Mouse (Mus musculus): ENCODE results near the gene Radil. TPM values are rescaled to one million over a fixed set of nuclear protein-coding genes. Genes with fewer than 3 reads are reported as not detected.
A peak's percentile ranks its signal among the peaks of the same experiment; 100 is the strongest.

The Radil gene
- total RNA-seq, 2 experiments from 2014 or later, result not detected

DNA sequence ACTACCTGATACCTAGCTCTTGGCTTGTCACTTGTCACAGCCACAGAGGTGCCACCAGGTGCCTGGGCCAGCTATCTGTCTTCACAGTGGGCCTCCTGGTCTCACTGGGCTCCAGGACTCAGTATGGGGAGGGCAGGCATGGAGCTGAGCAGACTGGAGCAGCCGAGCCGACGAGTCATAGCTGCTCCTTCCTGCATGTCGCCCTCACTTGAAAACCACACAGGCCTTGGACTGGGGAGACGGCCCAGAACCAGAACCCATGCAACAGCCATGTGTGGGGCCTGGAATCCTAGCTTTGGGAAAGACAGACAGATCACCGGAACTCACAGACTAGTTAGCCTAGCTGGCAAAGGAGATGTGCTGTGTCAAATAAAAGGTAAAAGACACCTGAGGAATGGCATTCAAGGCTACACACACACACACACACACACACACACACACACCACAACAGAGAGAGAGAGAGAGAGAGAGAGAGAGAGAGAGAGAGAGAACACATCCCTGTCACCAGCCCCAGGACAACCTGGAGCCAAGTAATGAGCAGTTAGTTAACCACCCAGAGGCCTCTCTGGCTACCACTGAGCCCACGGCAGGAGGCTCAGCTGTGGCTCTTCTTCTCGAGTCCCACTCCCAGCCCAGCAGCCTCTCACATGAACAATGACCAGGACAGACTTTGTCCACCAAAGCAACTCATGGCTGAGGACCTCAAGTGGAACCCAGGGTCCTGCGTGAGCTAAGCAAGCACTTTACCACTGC lies 60.8 kb downstream of the Radil start:
- no peak for ATAC-seq (replicated peaks; ENCODE audit: poor library complexity)

DNA sequence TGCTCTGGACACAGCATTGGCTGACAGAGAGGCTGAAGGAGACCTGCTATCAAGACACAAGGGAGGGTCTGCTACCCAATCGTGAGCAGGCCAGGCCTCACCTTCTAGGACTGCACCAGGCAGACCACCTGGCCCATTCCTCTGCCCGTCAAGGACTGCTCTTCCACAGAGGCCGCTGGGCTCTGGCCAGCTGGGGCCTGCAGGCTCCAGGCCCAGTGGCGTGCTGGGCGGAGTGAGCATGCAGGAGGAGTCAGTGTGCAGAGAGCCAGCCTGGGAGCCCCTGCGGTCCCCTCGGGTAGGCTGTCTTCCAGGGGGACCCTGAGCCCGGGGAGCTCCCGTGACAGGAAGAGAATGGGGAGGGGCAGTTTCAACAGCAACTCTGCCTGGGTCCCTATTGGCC lies 64.2 kb downstream of the Radil start:
- no peak for ATAC-seq (replicated peaks; ENCODE audit: poor library complexity)

DNA sequence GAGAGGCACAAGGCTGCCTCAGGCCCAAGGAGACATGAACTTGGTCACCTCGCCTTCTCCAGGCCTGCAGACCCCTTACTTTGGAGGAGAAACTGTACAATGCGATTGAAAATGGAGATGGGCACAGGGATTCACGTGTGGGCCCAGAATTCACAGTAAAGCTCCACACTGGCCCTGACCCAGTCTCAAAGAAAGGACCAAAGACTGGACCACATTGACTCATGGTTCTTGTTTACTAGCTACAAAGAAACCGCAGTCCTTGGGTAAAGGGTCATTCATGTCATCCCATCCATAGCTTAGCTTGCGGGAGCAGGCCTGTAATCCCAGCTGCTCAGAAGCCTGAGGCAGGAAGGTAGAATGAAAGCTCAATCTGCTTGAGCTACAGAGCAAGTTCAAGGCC lies 67.3 kb downstream of the Radil start:
- ATAC-seq (replicated peaks; ENCODE audit: poor library complexity), result no peak

DNA sequence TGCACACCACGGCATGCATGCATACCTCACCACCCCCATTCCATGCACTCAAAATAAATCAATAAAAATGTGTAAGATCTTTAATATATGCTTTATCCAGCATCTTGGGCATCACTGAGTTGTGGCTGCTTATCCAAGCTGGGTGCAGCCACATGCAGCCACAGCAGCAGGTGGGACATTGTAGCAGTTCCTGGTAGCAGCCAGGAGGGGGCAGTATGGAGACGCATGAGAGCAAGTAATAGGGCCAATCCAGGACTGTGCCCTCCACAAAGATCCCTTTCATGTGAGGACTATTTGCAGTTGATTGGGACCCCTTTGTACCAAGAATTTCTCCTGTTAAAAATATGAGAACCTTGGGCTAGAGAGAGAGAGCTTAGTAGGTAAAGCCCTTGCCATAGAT lies 68.4 kb downstream of the Radil start:
- peak; percentile 76 for ATAC-seq (replicated peaks; ENCODE audit: poor library complexity)

DNA sequence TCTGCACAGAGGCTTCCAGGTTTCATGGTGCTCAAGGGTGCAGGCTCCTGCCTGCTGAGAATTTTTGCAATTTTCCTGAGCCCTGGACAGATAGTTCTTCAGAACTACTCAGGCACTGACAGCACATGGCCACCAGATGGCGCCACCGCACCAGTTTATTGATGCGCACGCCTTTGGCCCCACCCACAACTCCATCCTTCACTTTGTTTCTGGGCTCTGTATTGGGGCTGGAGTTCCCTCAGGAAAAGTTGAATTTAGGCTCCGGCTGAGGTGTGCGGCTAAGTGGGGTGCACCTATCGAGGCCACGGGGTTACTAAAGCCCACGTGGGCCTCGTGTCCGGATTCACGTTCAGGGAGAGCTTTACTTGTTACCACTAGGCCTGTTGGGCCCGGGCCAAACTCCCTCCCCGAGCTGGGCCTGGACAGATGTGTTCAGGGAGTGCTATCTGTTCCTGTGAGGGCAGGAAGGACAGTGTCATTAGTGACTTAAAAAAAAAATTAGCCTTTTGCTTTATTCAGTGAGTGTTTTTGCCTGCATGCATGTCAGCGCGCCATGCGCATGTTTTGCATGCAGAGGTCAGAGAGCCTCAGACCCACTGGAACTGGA lies 72.0 kb downstream of the Radil start:
- peak; percentile 81 for ATAC-seq (replicated peaks; ENCODE audit: poor library complexity)

DNA sequence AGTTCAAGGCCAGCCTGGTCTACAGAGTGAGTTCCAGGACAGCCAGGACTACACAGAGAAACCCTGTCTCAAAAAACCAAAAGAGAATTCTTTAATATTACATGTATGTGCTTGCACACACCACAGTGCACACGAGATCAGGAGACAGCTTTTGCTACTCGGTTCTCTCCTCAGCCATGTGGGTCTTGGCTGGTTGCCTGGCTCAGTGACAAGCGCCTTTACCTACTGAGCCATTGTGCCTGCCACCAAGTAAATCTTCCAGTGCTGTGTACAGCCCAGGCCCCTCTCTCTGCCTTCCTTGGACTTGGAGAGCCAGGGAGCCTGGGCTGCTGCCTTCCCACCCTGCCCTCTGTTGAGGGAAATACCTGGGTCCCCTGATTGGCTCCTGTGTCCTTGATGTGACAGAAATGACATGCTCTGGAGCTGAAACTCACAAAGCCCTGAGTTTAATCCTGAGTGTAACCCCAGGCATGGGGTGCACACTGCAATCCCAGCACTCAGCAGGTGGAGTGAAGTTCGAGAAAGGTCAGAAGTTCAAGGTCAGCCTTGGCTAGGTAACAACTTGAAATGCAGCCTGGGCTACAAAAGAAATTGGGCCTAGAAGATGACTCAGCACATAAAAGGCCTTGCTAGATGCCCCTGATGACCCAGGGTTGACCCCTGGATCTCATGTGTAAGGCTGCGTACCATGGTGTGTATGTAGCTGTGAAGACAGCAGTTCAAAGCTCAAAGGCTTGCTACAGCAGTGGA lies 72.9 kb downstream of the Radil start:
- no peak for ATAC-seq (replicated peaks; ENCODE audit: poor library complexity)

DNA sequence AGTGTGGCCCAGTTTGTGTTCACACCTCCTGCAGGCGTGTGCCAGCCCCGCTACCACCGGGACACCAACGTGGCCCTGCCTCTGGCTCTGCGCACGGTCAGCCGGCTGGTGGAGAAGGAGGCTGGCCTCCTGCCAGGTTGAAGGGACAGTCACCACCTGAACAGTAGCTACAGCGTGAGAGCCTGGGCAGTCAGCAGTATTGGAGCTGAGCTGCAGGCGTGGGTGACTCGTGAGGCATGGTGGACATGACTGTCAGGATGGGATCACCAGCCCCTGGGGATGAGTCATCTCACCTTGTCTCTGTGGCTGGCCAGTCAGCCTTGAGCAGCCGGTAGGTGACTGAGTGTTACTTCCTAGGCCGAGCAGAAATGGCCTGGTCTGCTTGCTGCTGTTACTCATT lies 73.6 kb downstream of the Radil start:
- no peak for ATAC-seq (replicated peaks; ENCODE audit: poor library complexity)

DNA sequence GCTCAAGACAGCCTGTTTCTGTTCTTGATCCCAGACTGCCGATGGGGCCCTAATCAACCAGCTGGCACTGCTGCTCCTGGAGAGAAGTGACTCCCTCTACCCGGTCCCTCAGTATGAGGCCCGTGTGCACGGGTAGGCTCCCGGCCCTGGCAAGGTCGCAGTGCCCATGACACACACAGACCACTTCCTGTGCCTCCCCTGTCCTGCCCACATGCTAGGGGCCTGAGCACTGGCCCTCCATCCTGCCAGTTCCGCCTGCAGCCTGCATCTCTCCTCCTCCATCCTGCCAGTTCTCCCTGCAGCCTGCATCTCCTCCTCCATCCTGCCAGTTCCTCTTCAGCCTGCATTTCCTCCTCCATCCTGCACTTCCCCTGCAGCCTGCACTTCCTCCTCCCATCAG lies 75.2 kb downstream of the Radil start:
- ATAC-seq (replicated peaks; ENCODE audit: poor library complexity), result peak; percentile 26; the same call in 1 of the 2 replicates

DNA sequence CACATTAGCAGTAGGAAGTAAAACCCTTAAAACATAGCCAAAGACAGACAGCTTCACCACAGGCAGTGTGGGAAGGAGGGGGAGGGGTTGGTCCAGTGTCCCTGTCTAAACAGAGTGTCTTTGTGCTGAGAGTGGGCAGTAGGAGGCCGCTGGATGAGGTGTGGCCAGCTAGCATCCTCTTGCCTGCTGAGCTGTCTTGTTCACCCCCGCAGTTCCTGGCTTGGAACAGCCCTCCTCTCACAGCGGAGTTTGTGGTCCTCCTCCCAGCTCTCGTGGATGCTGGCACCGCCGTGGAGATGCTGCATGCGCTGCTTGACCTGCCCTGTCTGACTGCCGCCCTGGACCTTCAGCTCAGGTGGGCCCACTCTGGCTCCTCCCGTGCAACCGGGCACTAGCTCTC lies 77.2 kb downstream of the Radil start:
- ATAC-seq (replicated peaks; ENCODE audit: poor library complexity), result no peak

DNA sequence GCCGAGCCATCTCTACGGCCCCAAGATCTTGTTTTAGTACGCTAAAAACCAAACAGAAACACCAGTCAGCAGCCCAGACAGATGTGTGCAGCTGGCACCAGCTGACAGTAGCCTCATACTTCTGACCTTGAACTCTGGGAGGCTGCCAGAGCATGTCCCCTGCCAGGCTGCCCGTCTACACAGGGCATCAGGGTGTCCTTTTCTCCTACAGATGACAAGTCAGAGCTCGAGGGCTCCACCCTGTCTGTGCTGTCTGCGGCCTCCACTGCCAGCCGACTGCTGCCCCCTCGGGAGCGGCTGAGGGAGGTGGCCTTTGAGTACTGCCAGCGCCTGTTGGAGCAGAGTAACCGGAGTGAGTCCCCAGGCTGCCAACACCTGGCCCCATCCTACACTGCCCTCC lies 81.1 kb downstream of the Radil start:
- ATAC-seq (replicated peaks; ENCODE audit: poor library complexity), result no peak

DNA sequence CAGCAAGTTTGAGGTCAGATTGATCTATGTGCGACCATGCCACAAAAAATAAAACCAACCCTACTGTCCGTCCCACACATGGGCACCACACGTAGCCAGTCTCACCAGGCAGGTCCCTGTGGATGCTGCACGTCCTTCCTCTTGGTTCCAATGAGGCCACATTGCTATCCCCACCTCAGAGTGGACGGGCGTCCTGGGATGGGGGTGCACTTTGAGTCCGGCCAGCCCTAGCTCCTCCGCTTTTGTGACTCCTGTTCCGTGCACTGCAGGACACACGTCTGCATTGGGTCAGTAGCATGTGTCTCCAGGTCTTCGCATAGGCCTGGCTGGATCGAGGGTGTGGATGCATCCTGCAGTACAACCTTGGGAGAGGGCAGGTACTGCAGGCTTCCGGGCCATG lies 82.5 kb downstream of the Radil start:
- ATAC-seq (replicated peaks; ENCODE audit: poor library complexity), result no peak

DNA sequence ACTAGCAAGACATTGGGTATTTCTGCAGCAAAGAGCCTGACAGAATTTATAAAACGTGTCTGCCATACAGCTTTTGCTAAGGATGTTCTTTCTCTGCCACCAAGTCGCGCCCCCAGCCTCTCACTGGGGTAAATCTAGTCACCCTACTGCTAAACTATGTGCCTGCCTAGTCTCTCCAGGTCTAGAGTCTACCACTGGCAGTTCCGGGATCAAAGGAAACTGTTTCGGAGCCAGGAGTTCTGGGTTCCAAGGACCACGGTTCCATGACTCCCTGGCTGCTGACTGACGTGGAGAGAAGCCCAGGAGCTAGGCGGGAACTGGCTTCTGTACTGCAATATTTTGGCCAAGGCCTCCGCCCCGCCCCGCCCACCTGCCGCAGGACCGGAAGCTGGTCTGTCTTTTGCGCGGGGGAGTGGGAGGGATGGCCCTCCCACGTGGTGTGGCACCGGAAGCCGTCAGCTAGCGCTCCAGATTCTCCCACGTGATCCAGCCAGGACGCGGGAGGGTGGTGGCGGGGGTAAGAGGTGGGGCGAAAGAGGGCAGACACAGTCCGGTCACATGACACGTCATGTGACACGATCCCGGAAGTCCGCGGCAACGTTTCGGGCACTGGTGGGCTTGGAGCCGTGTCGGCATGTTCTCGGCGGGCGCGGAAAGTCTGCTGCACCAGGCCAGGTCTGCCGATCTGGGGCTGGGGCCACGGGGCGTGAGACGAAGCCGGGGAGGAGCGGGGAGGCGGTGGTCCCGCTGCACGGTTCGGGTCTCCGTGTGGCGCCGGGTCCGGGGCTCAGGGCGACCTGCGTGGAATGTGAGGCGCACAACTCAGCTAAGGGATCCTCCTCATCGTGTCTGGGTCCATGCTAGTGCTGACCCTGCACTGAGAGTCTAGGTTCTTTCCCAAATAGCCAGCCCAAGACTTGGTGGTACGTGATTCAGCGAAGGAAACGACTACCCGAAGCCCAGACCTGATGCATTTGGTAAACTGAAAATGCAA lies 87.1 kb downstream of the Radil start, which contains the start of gene Ap5z1:
Gene Ap5z1 (plus strand): TSS at position 484 of the 994 bp plus-strand sequence.
- peak; percentile 90 for ATAC-seq (replicated peaks; ENCODE audit: poor library complexity)

DNA sequence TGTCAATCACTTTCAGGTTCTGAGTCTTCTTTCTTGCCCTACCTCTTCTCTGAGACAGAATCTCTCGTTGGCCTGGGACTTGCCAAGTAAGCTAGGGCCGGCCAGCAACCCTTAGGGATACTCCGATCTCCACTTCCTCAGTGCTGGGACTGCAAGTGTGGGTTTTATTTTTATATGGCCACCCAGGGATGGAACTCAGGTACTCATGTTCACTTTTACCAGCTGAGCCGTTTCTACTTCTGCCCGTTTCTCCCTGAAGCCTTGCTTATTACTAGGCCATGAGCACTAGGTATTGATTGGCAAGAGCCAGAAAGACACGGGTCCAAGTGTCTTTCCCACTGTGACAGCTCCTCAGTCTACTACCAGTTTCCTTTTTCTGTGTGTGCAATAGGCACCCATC lies 87.9 kb downstream of the Radil start:
- no peak for ATAC-seq (replicated peaks; ENCODE audit: poor library complexity)

DNA sequence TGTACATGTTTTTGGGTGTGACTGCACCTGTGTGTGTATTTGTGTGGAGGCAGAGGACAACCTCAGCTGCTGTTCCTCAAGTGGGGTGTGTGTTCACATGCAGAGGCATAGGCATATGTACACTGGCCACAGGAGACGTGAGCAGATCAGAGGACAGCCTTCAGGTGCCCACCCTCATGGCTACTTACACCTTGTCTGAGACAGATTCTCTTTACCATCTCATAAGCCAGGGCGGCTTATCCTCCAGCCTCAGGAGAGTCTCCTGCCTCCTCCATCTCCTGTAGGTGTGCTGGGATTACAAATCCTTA lies 88.3 kb downstream of the Radil start:
- ATAC-seq (replicated peaks; ENCODE audit: poor library complexity), result no peak

DNA sequence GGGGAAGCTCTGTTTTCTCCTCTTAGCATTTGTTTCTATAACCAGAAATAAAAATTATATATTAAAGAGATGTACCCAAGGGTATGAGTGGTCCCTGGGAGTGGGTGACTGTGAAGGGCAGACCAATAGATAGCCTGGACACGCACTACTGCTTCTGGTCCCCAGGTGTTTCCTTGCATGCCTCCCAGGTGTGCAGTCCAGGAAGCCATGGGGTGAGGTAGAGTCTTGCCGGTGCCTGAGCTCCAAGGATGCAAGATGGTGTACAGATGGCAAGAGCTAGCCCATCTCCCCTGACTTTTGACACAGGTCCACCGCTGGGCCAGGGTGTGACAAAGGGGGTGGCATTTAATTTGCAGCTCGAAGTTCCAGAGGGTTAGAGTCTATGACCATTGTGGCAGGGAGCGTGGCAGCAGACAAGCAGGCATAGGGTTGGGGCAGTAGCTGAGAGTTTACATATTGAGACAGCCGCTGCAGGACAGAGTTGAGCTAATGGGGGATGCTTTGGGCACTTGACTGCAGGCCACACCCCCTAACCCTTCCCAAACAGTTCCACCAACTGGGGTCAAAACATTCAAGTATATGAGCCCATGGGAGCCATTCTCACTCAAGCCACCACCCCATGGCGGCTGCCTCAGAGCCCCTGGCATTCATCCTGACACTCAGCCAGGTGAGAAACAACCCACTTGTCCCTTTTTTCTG lies 88.8 kb downstream of the Radil start:
- ATAC-seq (replicated peaks; ENCODE audit: poor library complexity), result no peak

DNA sequence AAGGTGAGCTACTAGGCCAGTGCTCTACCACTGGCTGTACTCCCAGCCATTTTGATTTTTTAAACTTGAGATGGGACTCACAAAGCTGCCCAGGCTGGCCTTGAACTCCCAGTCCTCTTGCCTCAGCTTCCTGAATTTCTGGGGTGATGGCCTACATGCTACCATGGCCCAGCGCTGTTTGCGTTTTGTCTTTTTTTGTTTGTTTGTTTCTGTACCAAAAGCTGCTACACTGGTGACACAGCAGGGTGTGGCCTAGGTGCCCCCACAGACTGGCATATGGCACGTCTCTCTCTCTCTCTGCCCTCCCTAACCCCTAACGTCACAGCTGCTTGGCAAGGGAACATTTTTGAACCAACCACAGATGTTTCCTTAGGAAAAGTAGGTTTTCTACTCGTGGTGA lies 91.1 kb downstream of the Radil start:
- no peak for ATAC-seq (replicated peaks; ENCODE audit: poor library complexity)

DNA sequence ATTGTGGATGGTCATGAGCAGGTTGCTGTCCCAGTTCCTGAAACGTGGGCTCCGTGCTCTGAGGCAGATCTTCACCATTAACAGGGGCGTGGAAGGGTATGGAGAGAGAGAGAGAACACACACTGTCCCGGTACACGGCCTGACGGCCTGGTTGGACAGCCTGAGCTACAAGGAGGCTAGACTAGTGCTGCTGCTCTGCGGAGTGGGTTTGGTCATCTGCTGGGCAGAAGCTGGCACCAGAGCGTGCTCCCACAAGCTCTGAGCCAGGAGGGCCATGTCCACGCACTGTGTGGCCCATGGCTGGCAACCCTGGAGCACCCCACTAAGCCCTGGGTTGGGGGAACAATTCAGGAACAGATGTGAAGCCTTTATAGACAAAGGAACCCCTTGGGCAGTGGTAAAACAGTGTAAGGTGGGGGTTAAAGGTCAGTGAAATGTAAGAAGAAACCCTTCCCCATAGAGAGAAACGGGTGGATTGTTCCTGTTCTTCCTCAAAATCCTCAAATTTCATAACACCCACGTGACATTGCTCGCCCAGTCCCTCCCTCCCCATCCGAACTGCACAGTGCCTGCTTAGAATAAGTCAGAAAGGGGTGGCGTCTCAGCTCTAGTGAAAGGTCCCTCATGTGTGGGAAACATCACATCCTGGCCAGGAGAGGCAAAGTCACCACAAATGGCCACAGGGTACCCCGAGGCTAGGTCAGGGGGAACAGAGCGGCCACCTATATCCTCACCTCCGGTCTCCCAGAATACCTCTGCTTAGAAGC lies 91.9 kb downstream of the Radil start:
- peak; percentile 25 for ATAC-seq (replicated peaks; ENCODE audit: poor library complexity)

DNA sequence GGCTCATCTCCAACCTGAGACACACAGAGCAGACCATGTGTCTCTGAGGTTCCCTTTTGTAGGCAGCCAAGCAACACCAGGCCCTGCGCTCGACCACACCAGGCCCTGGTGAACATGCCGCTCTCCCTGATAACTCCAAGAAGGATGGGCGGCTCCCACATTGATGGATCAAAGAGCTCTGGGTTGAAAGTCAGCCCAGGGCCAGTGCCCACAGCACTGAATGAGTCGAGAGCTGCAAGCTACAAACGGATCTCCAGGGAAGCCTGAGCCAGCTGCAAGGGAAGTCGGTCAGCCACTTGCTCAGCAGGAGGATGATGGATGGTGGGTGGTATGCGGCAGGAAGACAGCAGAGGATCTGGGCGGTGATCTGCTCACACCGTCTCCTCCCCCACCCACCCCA lies 93.6 kb downstream of the Radil start:
- ATAC-seq (replicated peaks; ENCODE audit: poor library complexity), result 0 out of 2 replicates have a peak, but pooled peaks have one; percentile 9

DNA sequence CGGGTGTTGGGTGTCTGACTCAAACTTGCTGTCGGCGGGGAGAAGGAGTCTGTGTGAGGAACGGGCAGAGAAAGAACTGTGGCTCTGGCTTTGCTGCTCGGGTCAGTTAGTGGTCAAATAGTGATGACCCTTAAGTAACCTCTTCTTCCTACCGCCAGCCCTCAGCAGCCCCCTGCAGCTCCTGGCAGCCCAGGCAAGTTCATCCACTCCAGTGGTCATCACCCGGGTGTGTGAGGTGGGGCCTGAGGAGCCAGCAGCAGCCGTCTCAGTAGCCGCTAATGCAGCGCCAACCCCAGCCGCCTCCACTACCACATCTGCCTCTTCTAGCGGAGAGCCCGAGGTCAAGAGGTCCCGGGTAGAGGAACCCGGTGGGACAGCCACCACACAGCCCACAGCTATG lies 94.6 kb downstream of the Radil start:
- no peak for ATAC-seq (replicated peaks; ENCODE audit: poor library complexity)

DNA sequence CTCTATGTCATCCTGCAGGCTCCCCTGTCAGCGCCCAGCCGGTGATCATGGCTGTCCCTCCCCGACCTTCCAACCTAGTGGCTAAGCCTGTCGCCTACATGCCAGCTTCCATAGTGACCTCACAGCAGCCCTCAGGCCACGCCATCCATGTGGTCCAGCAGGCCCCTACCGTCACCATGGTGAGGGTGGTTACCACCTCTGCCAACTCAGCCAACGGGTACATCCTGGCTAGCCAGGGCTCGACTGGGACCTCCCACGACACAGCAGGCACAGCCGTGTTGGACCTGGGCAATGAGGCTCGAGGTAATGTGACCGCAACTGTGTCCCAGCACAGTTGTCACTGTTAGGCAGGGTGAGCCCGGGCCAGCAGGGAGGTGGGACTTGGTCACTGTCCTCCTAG lies 97.2 kb downstream of the Radil start:
- no peak for ATAC-seq (replicated peaks; ENCODE audit: poor library complexity)

All from megakaryocyte progenitor cell, adult 5-6 weeks (primary cell).